Comparison of ENCODE assay signal across 13 mouse cellular contexts in the genomic region with DNA sequence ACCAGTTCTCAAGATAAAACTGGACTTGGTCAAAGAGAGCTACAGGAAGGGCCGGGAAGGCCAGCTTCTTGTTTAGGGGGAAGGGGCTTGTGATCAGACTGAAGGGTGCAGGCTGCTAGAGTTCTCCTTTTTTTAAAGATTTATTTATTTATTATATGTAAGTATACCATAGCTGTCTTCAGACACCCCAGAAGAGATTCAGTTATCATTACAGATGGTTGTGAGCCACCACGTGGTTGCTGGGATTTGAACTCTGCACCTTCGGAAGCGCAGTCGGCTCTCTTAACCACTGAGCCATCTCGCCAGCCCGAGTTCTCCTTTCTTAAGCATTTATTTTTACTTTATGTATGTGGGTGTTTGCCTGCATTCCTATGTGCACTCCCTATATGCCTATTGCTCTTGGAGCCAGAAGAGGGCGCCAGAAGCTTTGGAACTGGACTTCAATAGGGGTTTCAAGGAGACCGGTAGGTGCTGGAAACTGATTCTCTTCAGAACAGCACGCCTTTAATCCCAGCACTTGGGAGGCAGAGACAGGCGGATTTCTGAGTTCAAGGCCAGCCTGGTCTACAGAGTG. TPM values are rescaled to one million over a fixed set of nuclear protein-coding genes. Genes with fewer than 3 reads are reported as not detected.
DNase-seq lines count a peak whose midpoint lies in the region; ATAC-seq and TF ChIP-seq lines count a peak whose summit lies in the region.
"Had no signal": no experiment of that assay in that cellular context is flagged by ENCODE, and none has a peak within 500 bp of the region (broad histone marks: within the 10 kb centered on the region; RNA-seq: fewer than 3 reads in every experiment).

No protein-coding gene starts in this region.

- H3K9me3 ChIP-seq in liver, embryonic 11.5 days (ENCODE audit: control insufficient read depth, low read length), result no peaks in the 10 kb centered on the region
- H3K9me3 ChIP-seq in ES-Bruce4 (replicated peaks; ENCODE audit: control insufficient read depth, insufficient read depth, low read length, poor library complexity, severe bottlenecking), result no peaks in the 10 kb centered on the region
- H3K9me3 ChIP-seq in liver, postnatal 0 days (ENCODE audit: low read length), result no peaks in the 10 kb centered on the region
- H3K9me3 ChIP-seq: limb, embryonic 15.5 days; neural tube, embryonic 13.5 days had no signal

- DNase-seq in embryo, embryonic 10 days (ENCODE audit: low spot score), result peak; percentile 41
- DNase-seq in embryo, embryonic 9.5 days (ENCODE audit: extremely low spot score), result no peak
- DNase-seq in liver, adult 2 months (ENCODE audit: extremely low read depth, low read depth, low spot score), result no peak
- DNase-seq in liver, embryonic 11.5 days (ENCODE audit: low spot score), result no peak
- DNase-seq in liver, postnatal 0 days, result peak; percentile 21
- DNase-seq in right cerebral cortex, postnatal 14 days, result no peak
- no peak for DNase-seq in yolk sac, embryonic 10.5 days (ENCODE audit: low spot score)
- DNase-seq: adrenal gland, adult 8-10 months; cerebellum, adult 18-20 months had no signal

- no peak overlapping the region for H3K9ac ChIP-seq in liver, adult 2 months (ENCODE audit: low read depth, low read length)
- no peak overlapping the region for H3K9ac ChIP-seq in liver, embryonic 11.5 days (ENCODE audit: low read depth, low read length)
- no peak overlapping the region for H3K9ac ChIP-seq in ES-Bruce4 (ENCODE audit: low read depth, poor library complexity, severe bottlenecking)
- no peak overlapping the region for H3K9ac ChIP-seq in liver, postnatal 0 days (replicated peaks)
- H3K9ac ChIP-seq: heart, embryonic 13.5 days; limb, embryonic 15.5 days; neural tube, embryonic 13.5 days had no signal

- peak; percentile 22; the same call in 1 of the 2 replicates for TF ChIP-seq CTCF in liver, adult 2 months (IDR thresholded peaks at IDR 0.05; ENCODE audit: low read depth, low read length)
- peak; percentile 30 for TF ChIP-seq CTCF in ES-Bruce4 (IDR thresholded peaks at IDR 0.05; ENCODE audit: low read depth, low read length)
- peak; percentile 60 for TF ChIP-seq CTCF in liver, postnatal 0 days (IDR thresholded peaks at IDR 0.05; ENCODE audit: low read depth)

- H3K27me3 ChIP-seq in liver, adult 2 months (ENCODE audit: control insufficient read depth, insufficient read depth, low read length), result no peaks in the 10 kb centered on the region
- H3K27me3 ChIP-seq in liver, embryonic 11.5 days (replicated peaks; ENCODE audit: control insufficient read depth, insufficient read depth, low read length), result no peaks in the 10 kb centered on the region
- H3K27me3 ChIP-seq in ES-Bruce4 (ENCODE audit: control insufficient read depth, insufficient read depth, low read length, poor library complexity, severe bottlenecking), result no peaks in the 10 kb centered on the region
- H3K27me3 ChIP-seq in liver, postnatal 0 days (ENCODE audit: insufficient read depth, low read length), result no peaks in the 10 kb centered on the region
- H3K27me3 ChIP-seq: heart, embryonic 13.5 days; limb, embryonic 15.5 days; neural tube, embryonic 13.5 days had no signal

- H3K4me2 ChIP-seq in liver, embryonic 11.5 days, result no peak overlapping the region
- no peak overlapping the region for H3K4me2 ChIP-seq in liver, postnatal 0 days (ENCODE audit: low read depth, low read length)
- H3K4me2 ChIP-seq: heart, embryonic 13.5 days; limb, embryonic 15.5 days; neural tube, embryonic 13.5 days had no signal

- H3K4me1 ChIP-seq in liver, adult 2 months (ENCODE audit: control insufficient read depth, insufficient read depth, low read length), result peaks cover 14% of the 10 kb centered on the region
- H3K4me1 ChIP-seq in liver, embryonic 11.5 days (replicated peaks; ENCODE audit: control insufficient read depth, insufficient read depth, low read length), result peaks cover 4% of the 10 kb centered on the region
- no peaks in the 10 kb centered on the region for H3K4me1 ChIP-seq in ES-Bruce4 (ENCODE audit: control insufficient read depth, insufficient read depth, low read length)
- peaks cover 24% of the 10 kb centered on the region for H3K4me1 ChIP-seq in liver, postnatal 0 days (ENCODE audit: insufficient read depth)
- H3K4me1 ChIP-seq: neural tube, embryonic 13.5 days had no signal

- peaks cover 4% of the 10 kb centered on the region; the same call in 1 of the 2 replicates for H3K36me3 ChIP-seq in liver, adult 2 months (ENCODE audit: control insufficient read depth, insufficient read depth, low read length)
- H3K36me3 ChIP-seq in liver, embryonic 11.5 days (ENCODE audit: control insufficient read depth, insufficient read depth, low read length), result peaks cover 29% of the 10 kb centered on the region
- peaks cover 18% of the 10 kb centered on the region for H3K36me3 ChIP-seq in ES-Bruce4 (ENCODE audit: control insufficient read depth, insufficient read depth, low read length, poor library complexity, severe bottlenecking)
- peaks cover 27% of the 10 kb centered on the region for H3K36me3 ChIP-seq in liver, postnatal 0 days (replicated peaks; ENCODE audit: insufficient read depth, low read length)

- WGBS in liver, adult 2 months, result 83% methylated on average over 11 of the region's 11 CpGs
- 70% methylated on average over 11 of the region's 11 CpGs for WGBS in liver, embryonic 11.5 days
- 73% methylated on average over 11 of the region's 11 CpGs for WGBS in liver, postnatal 0 days (ENCODE audit: insufficient replicate concordance)

- no peak for TF ChIP-seq EP300 in ES-Bruce4 (IDR thresholded peaks at IDR 0.05; ENCODE audit: insufficient read depth, low read depth, low read length)
- TF ChIP-seq EP300 in liver, postnatal 0 days (IDR thresholded peaks at IDR 0.05; ENCODE audit: low read depth), result no peak

- H3K27ac ChIP-seq in liver, adult 2 months (replicated peaks; ENCODE audit: insufficient read depth, low read depth, low read length), result no peak overlapping the region
- H3K27ac ChIP-seq in liver, embryonic 11.5 days (ENCODE audit: low read depth, low read length), result no peak overlapping the region
- H3K27ac ChIP-seq in ES-Bruce4 (ENCODE audit: insufficient read depth, low read length), result no peak overlapping the region
- H3K27ac ChIP-seq in liver, postnatal 0 days (ENCODE audit: low read depth), result peak overlapping the region; percentile 93
- H3K27ac ChIP-seq: heart, embryonic 13.5 days; limb, embryonic 15.5 days; neural tube, embryonic 13.5 days had no signal

- H3K79me2 ChIP-seq in liver, adult 2 months (ENCODE audit: control insufficient read depth, insufficient read depth, low read length), result no peaks in the 10 kb centered on the region

- no peak for ATAC-seq in liver, embryonic 11.5 days (replicated peaks; ENCODE audit: low FRiP score)
- ATAC-seq in liver, postnatal 0 days, result no peak

- no peak overlapping the region for H3K4me3 ChIP-seq in liver, adult 2 months (ENCODE audit: insufficient read depth, low read depth, low read length)
- H3K4me3 ChIP-seq in liver, embryonic 11.5 days (ENCODE audit: low read depth, low read length), result no peak overlapping the region
- no peak overlapping the region for H3K4me3 ChIP-seq in ES-Bruce4 (ENCODE audit: low read depth, low read length)
- no peak overlapping the region for H3K4me3 ChIP-seq in liver, postnatal 0 days (ENCODE audit: low read depth, low read length)
- H3K4me3 ChIP-seq: heart, embryonic 13.5 days; limb, embryonic 15.5 days; neural tube, embryonic 13.5 days had no signal

- TF ChIP-seq POLR2A in liver, adult 2 months (IDR thresholded peaks at IDR 0.05; ENCODE audit: extremely low read depth, insufficient read depth, low read length), result no peak
- no peak for TF ChIP-seq POLR2A in ES-Bruce4 (IDR thresholded peaks at IDR 0.05; ENCODE audit: insufficient read depth, low read length)

RNA-seq across cellular contexts. Expression of gene Pprc1, which starts 15.9 kb away (rescaled TPM):
- 1.1 and 2.1 TPM in 2 replicates for total RNA-seq in liver, adult 2 months (2014; rRNA removed)
- polyA plus RNA-seq in liver, adult 2 months (2012; rRNA removed), result 5.0 and 11.7 TPM in 2 replicates
- 73.2 and 77.2 TPM in 2 replicates for polyA plus RNA-seq in liver, embryonic 11.5 days (2014; fragmentation: Nextera tagmentation; extraction: Ambion mirVana)
- 114 and 141 TPM in 2 replicates for polyA plus RNA-seq in ES-Bruce4 (2011; ENCODE audit: insufficient read depth, insufficient read length, low read depth, missing spikeins)
- 7.7 and 8.1 TPM in 2 replicates for polyA plus RNA-seq in liver, postnatal 0 days (2015; fragmentation: Nextera tagmentation; extraction: Ambion mirVana)

RNA-seq across cellular contexts. Expression of gene Ldb1, which starts 16.2 kb away (rescaled TPM):
- total RNA-seq in liver, adult 2 months (2014; rRNA removed), result 14.9 and 18.1 TPM in 2 replicates
- 27.9 and 42.1 TPM in 2 replicates for polyA plus RNA-seq in liver, adult 2 months (2012; rRNA removed)
- 67.5 and 78.9 TPM in 2 replicates for polyA plus RNA-seq in liver, embryonic 11.5 days (2014; fragmentation: Nextera tagmentation; extraction: Ambion mirVana)
- polyA plus RNA-seq in ES-Bruce4 (2011; ENCODE audit: insufficient read depth, insufficient read length, low read depth, missing spikeins), result 146 and 155 TPM in 2 replicates
- 32.3 and 34.4 TPM in 2 replicates for polyA plus RNA-seq in liver, postnatal 0 days (2015; fragmentation: Nextera tagmentation; extraction: Ambion mirVana)

RNA-seq across cellular contexts. Expression of gene Hps6, which starts 25.5 kb away (rescaled TPM):
- 2.3 and 2.9 TPM in 2 replicates for total RNA-seq in liver, adult 2 months (2014; rRNA removed)
- polyA plus RNA-seq in liver, adult 2 months (2012; rRNA removed), result 3.2 TPM in 2 replicates
- polyA plus RNA-seq in liver, embryonic 11.5 days (2014; fragmentation: Nextera tagmentation; extraction: Ambion mirVana), result 4.9 and 5.4 TPM in 2 replicates
- polyA plus RNA-seq in ES-Bruce4 (2011; ENCODE audit: insufficient read depth, insufficient read length, low read depth, missing spikeins), result 3.1 and 3.3 TPM in 2 replicates
- 2.0 and 2.2 TPM in 2 replicates for polyA plus RNA-seq in liver, postnatal 0 days (2015; fragmentation: Nextera tagmentation; extraction: Ambion mirVana)

RNA-seq across cellular contexts. Expression of gene Armh3, which starts 30.5 kb away (rescaled TPM):
- total RNA-seq in liver, adult 2 months (2014; rRNA removed), result 3.8 and 4.2 TPM in 2 replicates
- 4.9 and 5.2 TPM in 2 replicates for polyA plus RNA-seq in liver, adult 2 months (2012; rRNA removed)
- 9.2 and 12.2 TPM in 2 replicates for polyA plus RNA-seq in liver, embryonic 11.5 days (2014; fragmentation: Nextera tagmentation; extraction: Ambion mirVana)
- polyA plus RNA-seq in ES-Bruce4 (2011; ENCODE audit: insufficient read depth, insufficient read length, low read depth, missing spikeins), result 17.1 and 18.6 TPM in 2 replicates
- polyA plus RNA-seq in liver, postnatal 0 days (2015; fragmentation: Nextera tagmentation; extraction: Ambion mirVana), result 3.1 and 3.5 TPM in 2 replicates

RNA-seq across cellular contexts. Expression of gene Nolc1, which starts 46.8 kb away (rescaled TPM):
- 3.4 and 3.8 TPM in 2 replicates for total RNA-seq in liver, adult 2 months (2014; rRNA removed)
- 5.6 and 7.3 TPM in 2 replicates for polyA plus RNA-seq in liver, adult 2 months (2012; rRNA removed)
- polyA plus RNA-seq in liver, embryonic 11.5 days (2014; fragmentation: Nextera tagmentation; extraction: Ambion mirVana), result 211 TPM in 2 replicates
- polyA plus RNA-seq in ES-Bruce4 (2011; ENCODE audit: insufficient read depth, insufficient read length, low read depth, missing spikeins), result 157 and 164 TPM in 2 replicates
- 23.1 and 26.9 TPM in 2 replicates for polyA plus RNA-seq in liver, postnatal 0 days (2015; fragmentation: Nextera tagmentation; extraction: Ambion mirVana)

Comparison
In these comparisons a context has a peak if more than half of its experiments do, and no peak if none do; other contexts are left out.
1. DNase-seq: peak in embryo, embryonic 10 days (single experiment) and liver, postnatal 0 days (single experiment); none in embryo, embryonic 9.5 days (single experiment), liver, adult 2 months (single experiment), liver, embryonic 11.5 days (single experiment), right cerebral cortex, postnatal 14 days (single experiment) and yolk sac, embryonic 10.5 days (single experiment).
2. Peak in every context shown above with its lines, with median percentiles within 50 percentile points of each other: CTCF ChIP-seq.